Mouse (Mus musculus) spleen, adult 2 months (tissue): Measurements from ENCODE around the gene Polr2j.

Experiments used
- CTCF ChIP-seq: fragments of 200-500 bp; IDR thresholded peaks from 2 replicates; pipeline ENCODE4 v1.5.1; 2011; ENCODE audit warnings: mild to moderate bottlenecking, inconsistent platforms; ENCODE audit not compliant: insufficient read depth, insufficient read length, insufficient replicate concordance; ENCODE audit errors: extremely low read depth
- POLR2A ChIP-seq: fragments of 200-500 bp; IDR thresholded peaks from 2 replicates; pipeline ENCODE4 v1.6.1; 2011; ENCODE audit warnings: low read depth, low read length, inconsistent platforms

- TF ChIP-seq CTCF, result no peak
- TF ChIP-seq POLR2A, result no peak
Measured at GRCm38 (mm10) chr5:136073051-136073450, 43.4 kb upstream of the Polr2j start.
